Mouse (Mus musculus): ENCODE results near the gene Lmbrd1. TPM values are rescaled to one million over a fixed set of nuclear protein-coding genes. Genes with fewer than 3 reads are reported as not detected.
A peak's percentile ranks its signal among the peaks of the same experiment; 100 is the strongest.
"Not testable (repeated sequence)": the region's sequence is repeated elsewhere in the genome, so short reads cannot be mapped to it uniquely, and the experiment has no call there.

Lmbrd1 gene
- polyA plus RNA-seq, 1 experiment, result 8.5 TPM

- 86% methylated on average over 9 of the region's 9 CpGs for WGBS
- H3K27ac ChIP-seq (ENCODE audit: insufficient read depth, low read depth, low read length), result no peak overlapping the region
- no peaks in the 10 kb centered on the region for H3K27me3 ChIP-seq (ENCODE audit: control insufficient read depth, insufficient read depth, low read length)
- TF ChIP-seq CTCF (IDR thresholded peaks at IDR 0.05; ENCODE audit: extremely low read depth, insufficient read length, insufficient replicate concordance, low read depth, low read length) (no peak), POLR2A (IDR thresholded peaks at IDR 0.05; ENCODE audit: low read depth, low read length) (no peak)
- H3K4me1 ChIP-seq (ENCODE audit: control insufficient read depth, insufficient read depth, insufficient read length, low read length), result no peaks in the 10 kb centered on the region
- peaks cover 26% of the 10 kb centered on the region for H3K36me3 ChIP-seq (ENCODE audit: control insufficient read depth, insufficient read depth, low read length)
- H3K4me3 ChIP-seq (ENCODE audit: low read depth, low read length), result no peak overlapping the region
Measured at GRCm38 (mm10) chr1:24743191-24743924, 64.9 kb downstream of the Lmbrd1 start.

- H3K4me3 ChIP-seq (ENCODE audit: low read depth, low read length), result no peak overlapping the region
- peaks cover 18% of the 10 kb centered on the region for H3K36me3 ChIP-seq (ENCODE audit: control insufficient read depth, insufficient read depth, low read length)
- peaks cover 2% of the 10 kb centered on the region; the same call in 1 of the 2 replicates for H3K4me1 ChIP-seq (ENCODE audit: control insufficient read depth, insufficient read depth, insufficient read length, low read length)
- no peaks in the 10 kb centered on the region for H3K27me3 ChIP-seq (ENCODE audit: control insufficient read depth, insufficient read depth, low read length)
- TF ChIP-seq POLR2A (IDR thresholded peaks at IDR 0.05; ENCODE audit: low read depth, low read length) (no peak), CTCF (IDR thresholded peaks at IDR 0.05; ENCODE audit: extremely low read depth, insufficient read length, insufficient replicate concordance, low read depth, low read length) (no peak)
- peak overlapping the region; percentile 71; the same call in 1 of the 2 replicates for H3K27ac ChIP-seq (ENCODE audit: insufficient read depth, low read depth, low read length)
- 52% methylated on average over 4 of the region's 4 CpGs for WGBS
Measured at GRCm38 (mm10) chr1:24752715-24753114, 74.3 kb downstream of the Lmbrd1 start.

- TF ChIP-seq POLR2A (IDR thresholded peaks at IDR 0.05; ENCODE audit: low read depth, low read length), result no peak
- TF ChIP-seq CTCF (IDR thresholded peaks at IDR 0.05; ENCODE audit: extremely low read depth, insufficient read length, insufficient replicate concordance, low read depth, low read length), result no peak
- WGBS, result 88% methylated on average over 8 of the region's 8 CpGs
- H3K4me3 ChIP-seq (ENCODE audit: low read depth, low read length), result no peak overlapping the region
Measured at GRCm38 (mm10) chr1:24758516-24758915, 80.1 kb downstream of the Lmbrd1 start.

GRCm38 (mm10) chr1:24766466-24766865 lies 88.0 kb downstream of the Lmbrd1 start:
- Histone ChIP-seq H3K4me3 (ENCODE audit: low read depth, low read length) (no peak overlapping the region), H3K36me3 (ENCODE audit: control insufficient read depth, insufficient read depth, low read length) (peaks cover 25% of the 10 kb centered on the region), H3K27me3 (ENCODE audit: control insufficient read depth, insufficient read depth, low read length) (no peaks in the 10 kb centered on the region), H3K4me1 (ENCODE audit: control insufficient read depth, insufficient read depth, insufficient read length, low read length) (no peaks in the 10 kb centered on the region), H3K27ac (ENCODE audit: insufficient read depth, low read depth, low read length) (no peak overlapping the region)
- 88% methylated on average over 8 of the region's 8 CpGs for WGBS
- no peak for TF ChIP-seq POLR2A (IDR thresholded peaks at IDR 0.05; ENCODE audit: low read depth, low read length)
- TF ChIP-seq CTCF (IDR thresholded peaks at IDR 0.05; ENCODE audit: extremely low read depth, insufficient read length, insufficient replicate concordance, low read depth, low read length), result no peak

More at GRCm38 (mm10) chr1:24758516-24758915, 80.1 kb downstream of the Lmbrd1 start:
- no peaks in the 10 kb centered on the region for H3K4me1 ChIP-seq (ENCODE audit: control insufficient read depth, insufficient read depth, insufficient read length, low read length)
- peaks cover 27% of the 10 kb centered on the region for H3K36me3 ChIP-seq (ENCODE audit: control insufficient read depth, insufficient read depth, low read length)
- no peak overlapping the region for H3K27ac ChIP-seq (ENCODE audit: insufficient read depth, low read depth, low read length)
- no peaks in the 10 kb centered on the region for H3K27me3 ChIP-seq (ENCODE audit: control insufficient read depth, insufficient read depth, low read length)

- H3K27ac ChIP-seq (ENCODE audit: insufficient read depth, low read depth, low read length); H3K4me3 ChIP-seq (ENCODE audit: low read depth, low read length); H3K27me3 ChIP-seq (ENCODE audit: control insufficient read depth, insufficient read depth, low read length); H3K4me1 ChIP-seq (ENCODE audit: control insufficient read depth, insufficient read depth, insufficient read length, low read length): not testable (repeated sequence)
- WGBS, result 90% methylated on average over 3 of the region's 3 CpGs
- peaks cover 20% of the 10 kb centered on the region for H3K36me3 ChIP-seq (ENCODE audit: control insufficient read depth, insufficient read depth, low read length)
Measured at GRCm38 (mm10) chr1:24767197-24767596, 88.8 kb downstream of the Lmbrd1 start.

- 85% methylated on average over 2 of the region's 2 CpGs for WGBS
- Histone ChIP-seq H3K4me3 (ENCODE audit: low read depth, low read length) (no peak overlapping the region), H3K36me3 (ENCODE audit: control insufficient read depth, insufficient read depth, low read length) (no peaks in the 10 kb centered on the region), H3K27me3 (ENCODE audit: control insufficient read depth, insufficient read depth, low read length) (no peaks in the 10 kb centered on the region), H3K4me1 (ENCODE audit: control insufficient read depth, insufficient read depth, insufficient read length, low read length) (no peaks in the 10 kb centered on the region), H3K27ac (ENCODE audit: insufficient read depth, low read depth, low read length) (no peak overlapping the region)
- no peak for TF ChIP-seq CTCF (IDR thresholded peaks at IDR 0.05; ENCODE audit: extremely low read depth, insufficient read length, insufficient replicate concordance, low read depth, low read length)
- no peak for TF ChIP-seq POLR2A (IDR thresholded peaks at IDR 0.05; ENCODE audit: low read depth, low read length)
Measured at GRCm38 (mm10) chr1:24773642-24774041, 95.2 kb downstream of the Lmbrd1 start.

- no peak for TF ChIP-seq POLR2A (IDR thresholded peaks at IDR 0.05; ENCODE audit: low read depth, low read length)
- TF ChIP-seq CTCF (IDR thresholded peaks at IDR 0.05; ENCODE audit: extremely low read depth, insufficient read length, insufficient replicate concordance, low read depth, low read length), result no peak
- Histone ChIP-seq H3K4me1 (ENCODE audit: control insufficient read depth, insufficient read depth, insufficient read length, low read length) (no peaks in the 10 kb centered on the region), H3K36me3 (ENCODE audit: control insufficient read depth, insufficient read depth, low read length) (no peaks in the 10 kb centered on the region), H3K27ac (ENCODE audit: insufficient read depth, low read depth, low read length) (no peak overlapping the region), H3K27me3 (ENCODE audit: control insufficient read depth, insufficient read depth, low read length) (no peaks in the 10 kb centered on the region), H3K4me3 (ENCODE audit: low read depth, low read length) (no peak overlapping the region)
- WGBS, result 71% methylated on average over 2 of the region's 2 CpGs
Measured at GRCm38 (mm10) chr1:24776576-24776975, 98.1 kb downstream of the Lmbrd1 start.

All from small intestine, adult 2 months (tissue).